Mouse (Mus musculus): Measurements from ENCODE around the gene Znrf2. TPM values are rescaled to one million over a fixed set of nuclear protein-coding genes. Genes with fewer than 3 reads are reported as not detected.
A peak's percentile ranks its signal among the peaks of the same experiment; 100 is the strongest.

Znrf2 gene
- total and polyA plus RNA-seq, 3 experiments, result 5.4 to 22.1 (median 12.1) TPM

DNA sequence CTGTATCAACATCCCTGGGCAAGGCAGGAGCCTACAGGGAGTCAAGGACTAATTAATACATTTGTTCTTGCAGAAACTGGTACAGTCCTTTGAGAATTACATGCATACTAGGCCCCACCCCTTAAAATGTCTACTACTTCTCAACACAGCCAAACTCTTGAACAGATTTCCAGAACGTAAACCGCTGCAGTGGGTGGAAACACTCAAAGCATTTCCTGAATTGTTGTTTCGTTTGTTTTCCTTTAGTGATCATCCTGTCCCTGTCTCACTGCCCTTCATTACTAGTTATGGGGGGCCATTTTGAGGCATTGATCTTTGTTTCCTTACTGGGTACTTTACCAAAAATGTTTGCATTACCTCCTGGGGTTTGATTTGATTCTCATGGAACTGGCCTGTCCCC lies 31.8 kb downstream of the Znrf2 start:
- 54% methylated on average over 3 of the region's 3 CpGs for WGBS
- TF ChIP-seq CTCF (IDR thresholded peaks at IDR 0.05), result no peak
- no peak for TF ChIP-seq POLR2A (IDR thresholded peaks at IDR 0.05; ENCODE audit: insufficient read depth, low read depth, low read length)
- TF ChIP-seq EP300 (IDR thresholded peaks at IDR 0.05; ENCODE audit: insufficient read depth, low read depth, low read length), result no peak
- Histone ChIP-seq H3K9ac (ENCODE audit: low read depth, low read length) (no peak overlapping the region), H3K36me3 (ENCODE audit: control insufficient read depth, insufficient read depth, low read length) (peaks cover 15% of the 10 kb centered on the region), H3K27ac (no peak overlapping the region), H3K4me3 (no peak overlapping the region), H3K79me2 (replicated peaks; ENCODE audit: control insufficient read depth, insufficient read depth, low read length) (peaks cover 6% of the 10 kb centered on the region; the same call in 1 of the 2 replicates), H3K27me3 (ENCODE audit: control insufficient read depth, insufficient read depth, low read length) (no peaks in the 10 kb centered on the region), H3K4me1 (ENCODE audit: control insufficient read depth, insufficient read depth, low read length) (peaks cover 13% of the 10 kb centered on the region)
- intact Hi-C loops (cut with DNase I), result no loop called here
- no peak for DNase-seq

DNA sequence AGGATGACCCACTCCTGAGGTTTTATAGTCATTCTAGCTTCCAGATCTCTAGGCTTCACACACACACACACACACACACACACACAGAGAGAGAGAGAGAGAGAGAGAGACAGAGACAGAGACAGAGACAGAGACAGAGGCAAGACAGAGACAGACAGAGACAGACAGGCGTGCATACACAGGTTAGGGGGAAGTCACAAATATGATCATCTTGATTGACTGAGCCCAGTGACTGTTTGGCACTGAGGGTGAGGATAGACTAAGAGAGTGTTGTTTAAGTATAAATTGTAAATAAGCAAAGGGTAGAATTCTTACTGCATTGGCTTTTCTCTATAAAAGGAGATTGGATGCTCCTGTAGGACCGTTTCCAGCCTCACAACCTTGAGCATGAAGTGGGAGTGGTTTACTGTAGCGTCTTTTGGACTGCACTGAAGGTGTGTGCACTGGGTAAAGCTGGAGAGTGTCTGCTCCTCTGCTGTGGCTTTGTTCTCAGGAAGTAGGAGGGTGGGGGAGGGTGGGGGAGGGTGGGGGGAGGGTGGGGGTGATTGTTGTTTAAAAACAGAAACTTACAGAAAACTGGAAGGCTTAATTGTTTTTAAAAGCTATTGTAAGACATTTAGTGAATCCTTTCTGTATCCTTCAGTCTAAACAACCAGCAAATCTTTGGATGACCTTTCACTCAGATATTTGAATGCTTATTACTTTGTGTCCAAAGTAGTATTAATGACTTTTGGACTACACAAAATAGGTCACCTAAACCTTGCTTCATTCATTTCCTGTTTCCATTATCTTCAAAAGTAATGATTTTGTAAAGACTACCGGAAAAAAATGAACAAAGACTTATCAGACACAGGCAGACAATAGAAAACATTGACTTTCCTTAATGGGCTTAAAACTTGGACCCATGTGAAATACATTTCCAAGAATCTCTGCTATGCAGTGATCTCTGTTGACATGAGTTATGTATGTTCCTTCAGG lies 32.8 kb downstream of the Znrf2 start:
- TF ChIP-seq CTCF (IDR thresholded peaks at IDR 0.05) (no peak), POLR2A (IDR thresholded peaks at IDR 0.05; ENCODE audit: insufficient read depth, low read depth, low read length) (no peak), EP300 (IDR thresholded peaks at IDR 0.05; ENCODE audit: insufficient read depth, low read depth, low read length) (no peak)
- DNase-seq, result no peak
- H3K27me3 ChIP-seq (ENCODE audit: control insufficient read depth, insufficient read depth, low read length), result no peaks in the 10 kb centered on the region
- H3K79me2 ChIP-seq (replicated peaks; ENCODE audit: control insufficient read depth, insufficient read depth, low read length), result peaks cover 6% of the 10 kb centered on the region; the same call in 1 of the 2 replicates
- peak overlapping the region; percentile 53 for H3K27ac ChIP-seq
- intact Hi-C loops (cut with DNase I), result loop anchor here (5.0 kb wide), 1 partner anchor 32 kb away; the partner anchor contains the start of gene Znrf2
- peaks cover 13% of the 10 kb centered on the region for H3K4me1 ChIP-seq (ENCODE audit: control insufficient read depth, insufficient read depth, low read length)
- no peak overlapping the region for H3K4me3 ChIP-seq
- peaks cover 15% of the 10 kb centered on the region for H3K36me3 ChIP-seq (ENCODE audit: control insufficient read depth, insufficient read depth, low read length)
- WGBS, result 34% methylated on average over 4 of the region's 4 CpGs
- H3K9ac ChIP-seq (ENCODE audit: low read depth, low read length), result no peak overlapping the region

GRCm38 (mm10) chr6:54851778-54852177 lies 35.1 kb downstream of the Znrf2 start:
- no peak for TF ChIP-seq CTCF (IDR thresholded peaks at IDR 0.05)
- no peak for TF ChIP-seq EP300 (IDR thresholded peaks at IDR 0.05; ENCODE audit: insufficient read depth, low read depth, low read length)
- no peak for TF ChIP-seq POLR2A (IDR thresholded peaks at IDR 0.05; ENCODE audit: insufficient read depth, low read depth, low read length)
- H3K79me2 ChIP-seq (replicated peaks; ENCODE audit: control insufficient read depth, insufficient read depth, low read length), result peaks cover 4% of the 10 kb centered on the region; the same call in 1 of the 2 replicates
- H3K27ac ChIP-seq, result peak overlapping the region; percentile 1; the same call in 1 of the 2 replicates
- H3K36me3 ChIP-seq (ENCODE audit: control insufficient read depth, insufficient read depth, low read length), result peaks cover 17% of the 10 kb centered on the region
- peaks cover 13% of the 10 kb centered on the region for H3K4me1 ChIP-seq (ENCODE audit: control insufficient read depth, insufficient read depth, low read length)
- 37% methylated on average over 4 of the region's 4 CpGs for WGBS
- DNase-seq, result no peak
- intact Hi-C loops (cut with DNase I), result loop anchor here (5.0 kb wide), 1 partner anchor 34 kb away; the partner anchor contains the start of gene Znrf2
- H3K9ac ChIP-seq (ENCODE audit: low read depth, low read length), result no peak overlapping the region
- no peaks in the 10 kb centered on the region for H3K27me3 ChIP-seq (ENCODE audit: control insufficient read depth, insufficient read depth, low read length)
- H3K4me3 ChIP-seq, result no peak overlapping the region

DNA sequence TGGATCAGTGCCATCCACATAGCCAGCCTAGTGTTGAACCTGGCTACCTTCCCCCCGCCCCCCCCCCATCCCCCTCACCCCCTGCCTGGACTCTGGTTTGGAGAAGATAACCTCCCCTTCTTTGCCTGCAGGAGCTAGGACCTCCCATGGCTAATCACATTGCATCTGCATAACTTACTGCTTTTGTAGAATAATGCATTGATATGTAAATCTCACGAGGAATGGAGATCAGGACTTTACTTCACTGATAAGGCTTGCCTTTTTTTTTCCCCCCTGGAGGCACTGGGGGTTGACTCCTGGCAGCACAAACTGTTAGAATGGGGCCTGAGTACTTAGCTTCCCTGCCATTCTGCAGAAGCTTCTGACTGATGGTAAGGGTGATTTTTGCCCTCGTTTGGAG lies 36.0 kb downstream of the Znrf2 start:
- intact Hi-C loops (cut with DNase I), result loop anchor here (5.0 kb wide), 1 partner anchor 35 kb away; the partner anchor contains the start of gene Znrf2
- peaks cover 13% of the 10 kb centered on the region for H3K4me1 ChIP-seq (ENCODE audit: control insufficient read depth, insufficient read depth, low read length)

GRCm38 (mm10) chr6:54854859-54855258 lies 38.1 kb downstream of the Znrf2 start:
- no peak overlapping the region for H3K27ac ChIP-seq
- 79% methylated on average over 4 of the region's 4 CpGs for WGBS
- H3K9ac ChIP-seq (ENCODE audit: low read depth, low read length), result no peak overlapping the region
- H3K4me3 ChIP-seq, result no peak overlapping the region
- intact Hi-C loops (cut with DNase I), result loop anchor here (5.0 kb wide), 1 partner anchor 38 kb away; the partner anchor contains the start of gene Znrf2
- DNase-seq, result no peak
- peaks cover 4% of the 10 kb centered on the region; the same call in 1 of the 2 replicates for H3K79me2 ChIP-seq (replicated peaks; ENCODE audit: control insufficient read depth, insufficient read depth, low read length)
- H3K36me3 ChIP-seq (ENCODE audit: control insufficient read depth, insufficient read depth, low read length), result peaks cover 13% of the 10 kb centered on the region
- H3K27me3 ChIP-seq (ENCODE audit: control insufficient read depth, insufficient read depth, low read length), result no peaks in the 10 kb centered on the region
- H3K4me1 ChIP-seq (ENCODE audit: control insufficient read depth, insufficient read depth, low read length), result peaks cover 9% of the 10 kb centered on the region
- TF ChIP-seq POLR2A (IDR thresholded peaks at IDR 0.05; ENCODE audit: insufficient read depth, low read depth, low read length), result no peak
- TF ChIP-seq EP300 (IDR thresholded peaks at IDR 0.05; ENCODE audit: insufficient read depth, low read depth, low read length), result no peak
- no peak for TF ChIP-seq CTCF (IDR thresholded peaks at IDR 0.05)

More for the DNA sequence above, 36.0 kb downstream of the Znrf2 start:
- 49% methylated on average over 3 of the region's 3 CpGs for WGBS
- H3K27me3 ChIP-seq (ENCODE audit: control insufficient read depth, insufficient read depth, low read length), result no peaks in the 10 kb centered on the region
- peaks cover 4% of the 10 kb centered on the region; the same call in 1 of the 2 replicates for H3K79me2 ChIP-seq (replicated peaks; ENCODE audit: control insufficient read depth, insufficient read depth, low read length)
- no peak overlapping the region for H3K9ac ChIP-seq (ENCODE audit: low read depth, low read length)
- TF ChIP-seq POLR2A (IDR thresholded peaks at IDR 0.05; ENCODE audit: insufficient read depth, low read depth, low read length) (no peak), EP300 (IDR thresholded peaks at IDR 0.05; ENCODE audit: insufficient read depth, low read depth, low read length) (no peak), CTCF (IDR thresholded peaks at IDR 0.05) (no peak)
- H3K36me3 ChIP-seq (ENCODE audit: control insufficient read depth, insufficient read depth, low read length), result peaks cover 17% of the 10 kb centered on the region
- H3K27ac ChIP-seq, result no peak overlapping the region
- no peak for DNase-seq
- H3K4me3 ChIP-seq, result no peak overlapping the region
